Mouse (Mus musculus): ENCODE results near the gene 2200002D01Rik. TPM values are rescaled to one million over a fixed set of nuclear protein-coding genes. Genes with fewer than 3 reads are reported as not detected.

The 2200002D01Rik gene
- total RNA-seq, 2 experiments from 2014 or later = 2.0 to 2.4 TPM

GRCm38 (mm10) chr7:29279924-29280323 lies 31.7 kb upstream of the 2200002D01Rik start:
- DNase-seq = no peak

- no peak for DNase-seq
Measured at GRCm38 (mm10) chr7:29279261-29279660, 31.0 kb upstream of the 2200002D01Rik start.

- DNase-seq = no peak
Measured at GRCm38 (mm10) chr7:29277510-29277909, 29.2 kb upstream of the 2200002D01Rik start.

- no peak for DNase-seq
Measured at GRCm38 (mm10) chr7:29276715-29277114, 28.4 kb upstream of the 2200002D01Rik start.

- DNase-seq = no peak
Measured at GRCm38 (mm10) chr7:29271687-29272465, 23.6 kb upstream of the 2200002D01Rik start.

- no peak for DNase-seq
Measured at GRCm38 (mm10) chr7:29270445-29270844, 22.2 kb upstream of the 2200002D01Rik start.

- DNase-seq = no peak
Measured at GRCm38 (mm10) chr7:29266931-29267330, 18.7 kb upstream of the 2200002D01Rik start.

GRCm38 (mm10) chr7:29265636-29266035 lies 17.4 kb upstream of the 2200002D01Rik start:
- no peak for DNase-seq

GRCm38 (mm10) chr7:29263831-29264230 lies 15.6 kb upstream of the 2200002D01Rik start:
- no peak for DNase-seq

- no peak for DNase-seq
Measured at GRCm38 (mm10) chr7:29262151-29262550, 13.9 kb upstream of the 2200002D01Rik start.

GRCm38 (mm10) chr7:29259781-29260730 lies 11.8 kb upstream of the 2200002D01Rik start:
- DNase-seq = no peak

GRCm38 (mm10) chr7:29257368-29257767 lies 9.1 kb upstream of the 2200002D01Rik start:
- DNase-seq = peak; percentile 61

GRCm38 (mm10) chr7:29255875-29256274 lies 7.6 kb upstream of the 2200002D01Rik start:
- no peak for DNase-seq

GRCm38 (mm10) chr7:29253842-29254241 lies 5.6 kb upstream of the 2200002D01Rik start:
- DNase-seq = no peak

- no peak for DNase-seq
Measured at GRCm38 (mm10) chr7:29251166-29251565, 2.9 kb upstream of the 2200002D01Rik start.

GRCm38 (mm10) chr7:29247706-29248105 lies 560 bp downstream of the 2200002D01Rik start:
- peak; percentile 29 for DNase-seq

GRCm38 (mm10) chr7:29247314-29247700 lies 959 bp downstream of the 2200002D01Rik start:
- peak; percentile 91 for DNase-seq

GRCm38 (mm10) chr7:29246619-29247313 lies 1.5 kb downstream of the 2200002D01Rik start:
- no peak for DNase-seq

GRCm38 (mm10) chr7:29246015-29246414 lies 2.3 kb downstream of the 2200002D01Rik start:
- DNase-seq = no peak

- peak; percentile 55 for DNase-seq
Measured at GRCm38 (mm10) chr7:29244732-29245416, 3.4 kb downstream of the 2200002D01Rik start.
